Mouse (Mus musculus) spleen, adult 2 months (tissue): ENCODE data around the gene Cep95.

Experiments used
- CTCF ChIP-seq: fragments of 200-500 bp; IDR thresholded peaks from 2 replicates; pipeline ENCODE4 v1.5.1; 2011; ENCODE audit warnings: mild to moderate bottlenecking, inconsistent platforms; ENCODE audit not compliant: insufficient read depth, insufficient read length, insufficient replicate concordance; ENCODE audit errors: extremely low read depth
- POLR2A ChIP-seq: fragments of 200-500 bp; IDR thresholded peaks from 2 replicates; pipeline ENCODE4 v1.6.1; 2011; ENCODE audit warnings: low read depth, low read length, inconsistent platforms

GRCm38 (mm10) chr11:106766611-106767162, 22.4 kb upstream of the Cep95 start:
- TF ChIP-seq CTCF (no peak), POLR2A (no peak)
